Mouse (Mus musculus): ENCODE measurements at regions not wholly inside any gene's neighbourhood (a gene's known extent, or its start where the extent isn't known, plus 50 kb on each side); places are given as distances from the start of the nearest gene placed in this dataset.

- ATAC-seq (ENCODE audit: insufficient number of reproducible peaks, insufficient read depth, low FRiP score, low read depth) = no peak
- Histone ChIP-seq H3K4me3 (ENCODE audit: control insufficient read depth in 1 of 2, insufficient read depth in 1 of 2, low read depth in 1 of 2, low read length in 2 of 2) (no peak overlapping the region), H3K4me2 (ENCODE audit: low read length) (no peak overlapping the region), H3K27ac (replicated peaks in 1 of 2; ENCODE audit: control insufficient read depth in 1 of 2, insufficient read depth in 1 of 2, low read depth in 2 of 2, low read length in 2 of 2) (no peak overlapping the region), H3K36me3 (ENCODE audit: control insufficient read depth, insufficient read depth, low read length) (no peaks in the 10 kb centered on the region), H3K9ac (ENCODE audit: low read length) (no peak overlapping the region), H3K27me3 (ENCODE audit: control insufficient read depth, insufficient read depth, low read length) (no peaks in the 10 kb centered on the region), H3K9me3 (ENCODE audit: control insufficient read depth, low read length) (peaks cover 4% of the 10 kb centered on the region; the same call in 1 of the 2 replicates), H3K4me1 (ENCODE audit: control insufficient read depth in 2 of 2, insufficient read depth in 2 of 2, low read length in 2 of 2) (no peaks in the 10 kb centered on the region)
- 88% methylated on average over 2 of the region's 2 CpGs for WGBS
These were observed 636.6 kb upstream of the Cdh5 start for GRCm38 (mm10) chr8:103464777-103465353.

- Histone ChIP-seq H3K27me3 (ENCODE audit: control insufficient read depth, insufficient read depth, low read length) (no peaks in the 10 kb centered on the region), H3K36me3 (ENCODE audit: control insufficient read depth, insufficient read depth, low read length) (no peaks in the 10 kb centered on the region), H3K4me2 (ENCODE audit: low read length) (no peak overlapping the region), H3K4me1 (ENCODE audit: control insufficient read depth in 2 of 2, insufficient read depth in 2 of 2, low read length in 2 of 2) (no peaks in the 10 kb centered on the region), H3K9ac (ENCODE audit: low read length) (no peak overlapping the region), H3K9me3 (ENCODE audit: control insufficient read depth, low read length) (no peaks in the 10 kb centered on the region), H3K27ac (replicated peaks in 1 of 2; ENCODE audit: control insufficient read depth in 1 of 2, insufficient read depth in 1 of 2, low read depth in 2 of 2, low read length in 2 of 2) (no peak overlapping the region), H3K4me3 (ENCODE audit: control insufficient read depth in 1 of 2, insufficient read depth in 1 of 2, low read depth in 1 of 2, low read length in 2 of 2) (no peak overlapping the region)
- 77% methylated on average over 6 of the region's 6 CpGs for WGBS
- ATAC-seq (ENCODE audit: insufficient number of reproducible peaks, insufficient read depth, low FRiP score, low read depth) = no peak
These were observed 633.8 kb upstream of the Cdh5 start for GRCm38 (mm10) chr8:103467536-103468160.

- no peaks in the 10 kb centered on the region for H3K36me3 ChIP-seq (ENCODE audit: control insufficient read depth, insufficient read depth, low read length)
- H3K4me3 ChIP-seq (ENCODE audit: control insufficient read depth in 1 of 2, insufficient read depth in 1 of 2, low read depth in 1 of 2, low read length in 2 of 2) = no peak overlapping the region
- H3K27ac ChIP-seq (replicated peaks in 1 of 2; ENCODE audit: control insufficient read depth in 1 of 2, insufficient read depth in 1 of 2, low read depth in 2 of 2, low read length in 2 of 2) = no peak overlapping the region
- no peaks in the 10 kb centered on the region for H3K4me1 ChIP-seq (ENCODE audit: control insufficient read depth in 2 of 2, insufficient read depth in 2 of 2, low read length in 2 of 2)
- H3K9me3 ChIP-seq (ENCODE audit: control insufficient read depth, low read length) = no peaks in the 10 kb centered on the region
- H3K4me2 ChIP-seq (ENCODE audit: low read length) = no peak overlapping the region
- no peak overlapping the region for H3K9ac ChIP-seq (ENCODE audit: low read length)
- no peaks in the 10 kb centered on the region for H3K27me3 ChIP-seq (ENCODE audit: control insufficient read depth, insufficient read depth, low read length)
- no peak for ATAC-seq (ENCODE audit: insufficient number of reproducible peaks, insufficient read depth, low FRiP score, low read depth)
- 53% methylated on average over 1 of the region's 1 CpGs for WGBS
These were observed 632.4 kb upstream of the Cdh5 start for GRCm38 (mm10) chr8:103469049-103469448.

GRCm38 (mm10) chr8:103470316-103470715 is 631.1 kb upstream of the Cdh5 start:
- Histone ChIP-seq H3K4me2 (ENCODE audit: low read length) (no peak overlapping the region), H3K36me3 (ENCODE audit: control insufficient read depth, insufficient read depth, low read length) (no peaks in the 10 kb centered on the region), H3K9ac (ENCODE audit: low read length) (no peak overlapping the region), H3K4me1 (ENCODE audit: control insufficient read depth in 2 of 2, insufficient read depth in 2 of 2, low read length in 2 of 2) (no peaks in the 10 kb centered on the region), H3K9me3 (ENCODE audit: control insufficient read depth, low read length) (no peaks in the 10 kb centered on the region), H3K4me3 (ENCODE audit: control insufficient read depth in 1 of 2, insufficient read depth in 1 of 2, low read depth in 1 of 2, low read length in 2 of 2) (no peak overlapping the region), H3K27ac (replicated peaks in 1 of 2; ENCODE audit: control insufficient read depth in 1 of 2, insufficient read depth in 1 of 2, low read depth in 2 of 2, low read length in 2 of 2) (no peak overlapping the region), H3K27me3 (ENCODE audit: control insufficient read depth, insufficient read depth, low read length) (no peaks in the 10 kb centered on the region)
- WGBS = 59% methylated on average over 4 of the region's 4 CpGs
- ATAC-seq (ENCODE audit: insufficient number of reproducible peaks, insufficient read depth, low FRiP score, low read depth) = no peak

- no peaks in the 10 kb centered on the region for H3K9me3 ChIP-seq (ENCODE audit: control insufficient read depth, low read length)
- WGBS = 79% methylated on average over 12 of the region's 12 CpGs
These were observed 625.3 kb upstream of the Cdh5 start for GRCm38 (mm10) chr8:103475816-103476797.

GRCm38 (mm10) chr8:103482033-103482720 is 619.2 kb upstream of the Cdh5 start:
- no peak overlapping the region for H3K4me2 ChIP-seq (ENCODE audit: low read length)
- H3K4me3 ChIP-seq (ENCODE audit: control insufficient read depth in 1 of 2, insufficient read depth in 1 of 2, low read depth in 1 of 2, low read length in 2 of 2) = no peak overlapping the region
- no peak for ATAC-seq (ENCODE audit: insufficient number of reproducible peaks, insufficient read depth, low FRiP score, low read depth)
- peaks cover 4 to 5% of the 10 kb centered on the region in 2 experiments; a peak in 3 of 4 replicates for H3K4me1 ChIP-seq (ENCODE audit: control insufficient read depth in 2 of 2, insufficient read depth in 2 of 2, low read length in 2 of 2)
- no peak overlapping the region for H3K9ac ChIP-seq (ENCODE audit: low read length)
- no peaks in the 10 kb centered on the region for H3K9me3 ChIP-seq (ENCODE audit: control insufficient read depth, low read length)
- no peak overlapping the region for H3K27ac ChIP-seq (replicated peaks in 1 of 2; ENCODE audit: control insufficient read depth in 1 of 2, insufficient read depth in 1 of 2, low read depth in 2 of 2, low read length in 2 of 2)
- WGBS = 36% methylated on average over 6 of the region's 6 CpGs
- no peaks in the 10 kb centered on the region for H3K27me3 ChIP-seq (ENCODE audit: control insufficient read depth, insufficient read depth, low read length)
- H3K36me3 ChIP-seq (ENCODE audit: control insufficient read depth, insufficient read depth, low read length) = no peaks in the 10 kb centered on the region

More at GRCm38 (mm10) chr8:103475816-103476797, 625.3 kb upstream of the Cdh5 start:
- Histone ChIP-seq H3K9ac (ENCODE audit: low read length) (no peak overlapping the region), H3K36me3 (ENCODE audit: control insufficient read depth, insufficient read depth, low read length) (no peaks in the 10 kb centered on the region), H3K27me3 (ENCODE audit: control insufficient read depth, insufficient read depth, low read length) (no peaks in the 10 kb centered on the region), H3K4me2 (ENCODE audit: low read length) (no peak overlapping the region), H3K4me3 (ENCODE audit: control insufficient read depth in 1 of 2, insufficient read depth in 1 of 2, low read depth in 1 of 2, low read length in 2 of 2) (no peak overlapping the region), H3K4me1 (ENCODE audit: control insufficient read depth in 2 of 2, insufficient read depth in 2 of 2, low read length in 2 of 2) (no peaks in the 10 kb centered on the region), H3K27ac (replicated peaks in 1 of 2; ENCODE audit: control insufficient read depth in 1 of 2, insufficient read depth in 1 of 2, low read depth in 2 of 2, low read length in 2 of 2) (no peak overlapping the region)
- no peak for ATAC-seq (ENCODE audit: insufficient number of reproducible peaks, insufficient read depth, low FRiP score, low read depth)

GRCm38 (mm10) chr8:103485441-103485840 is 616.0 kb upstream of the Cdh5 start:
- Histone ChIP-seq H3K36me3 (ENCODE audit: control insufficient read depth, insufficient read depth, low read length) (no peaks in the 10 kb centered on the region), H3K4me1 (ENCODE audit: control insufficient read depth in 2 of 2, insufficient read depth in 2 of 2, low read length in 2 of 2) (peaks cover 4 to 5% of the 10 kb centered on the region in 2 experiments; a peak in 3 of 4 replicates), H3K9me3 (ENCODE audit: control insufficient read depth, low read length) (no peaks in the 10 kb centered on the region), H3K27ac (replicated peaks in 1 of 2; ENCODE audit: control insufficient read depth in 1 of 2, insufficient read depth in 1 of 2, low read depth in 2 of 2, low read length in 2 of 2) (no peak overlapping the region), H3K4me3 (ENCODE audit: control insufficient read depth in 1 of 2, insufficient read depth in 1 of 2, low read depth in 1 of 2, low read length in 2 of 2) (no peak overlapping the region), H3K9ac (ENCODE audit: low read length) (no peak overlapping the region), H3K4me2 (ENCODE audit: low read length) (no peak overlapping the region), H3K27me3 (ENCODE audit: control insufficient read depth, insufficient read depth, low read length) (no peaks in the 10 kb centered on the region)
- 77% methylated on average over 5 of the region's 5 CpGs for WGBS
- no peak for ATAC-seq (ENCODE audit: insufficient number of reproducible peaks, insufficient read depth, low FRiP score, low read depth)
